Mouse (Mus musculus) small intestine, adult 10 weeks (tissue): ENCODE data around the gene Etnk2. TPM values are rescaled to one million over a fixed set of nuclear protein-coding genes. Genes with fewer than 3 reads are reported as not detected.

Experiments
- polyA plus RNA-seq: library from polyadenylated mRNA; stranded (reverse); fragments of 350-450 nt; fragmentation: Illumina TruSeq; extraction: RNeasy Lipid Tissue Mini Kit (QIAGEN cat#74804); gene quantifications from one replicate; pipeline ENCODE4 v1.2.3, GENCODE M21; 2014; ENCODE audit warnings: low replicate concordance

Gene Etnk2
- not detected for polyA plus RNA-seq

DNA sequence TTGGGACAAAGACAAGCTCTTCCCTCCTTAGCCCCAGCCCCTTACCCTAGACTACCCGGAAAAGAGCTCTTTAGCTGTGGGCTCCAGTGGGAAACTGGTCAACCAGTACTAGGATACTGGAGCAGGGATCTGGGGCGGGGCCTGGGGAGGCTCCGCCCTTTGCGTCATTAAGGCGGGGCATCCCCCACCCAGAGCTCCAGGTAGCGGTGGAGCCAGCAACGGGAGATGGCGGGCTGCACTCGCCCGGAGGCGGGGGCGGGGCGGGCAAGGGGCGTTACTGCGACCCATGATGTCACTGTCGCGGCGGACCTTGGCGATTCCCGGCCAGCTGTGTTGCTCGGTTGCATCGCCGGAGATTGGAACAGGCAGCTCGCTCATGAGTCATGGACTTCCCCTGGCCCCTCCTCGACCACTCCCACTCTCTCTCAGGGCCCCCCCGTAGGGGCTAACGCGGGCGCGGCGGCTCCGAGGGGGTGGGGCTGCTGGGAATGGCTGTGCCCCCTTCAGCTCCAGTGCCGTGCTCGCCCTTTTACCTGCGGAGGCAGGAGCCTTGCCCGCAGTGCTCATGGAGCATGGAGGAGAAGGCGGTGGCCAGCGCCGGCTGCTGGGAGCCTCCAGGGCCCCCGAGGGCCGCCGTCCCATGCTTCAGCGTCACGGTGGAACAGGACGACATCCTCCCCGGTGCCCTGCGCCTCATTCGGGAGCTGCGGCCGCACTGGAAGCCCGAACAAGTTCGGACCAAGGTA lies at the start of gene Etnk2:
TSS of gene Etnk2 (plus strand) at position 297 of the 746 bp plus-strand sequence.

GRCm38 (mm10) chr1:133321267-133321925 lies 42.0 kb upstream of the Etnk2 start, which contains the start of gene Kiss1:
Gene Kiss1, plus strand, starts transcription at chr1:133321875.

DNA sequence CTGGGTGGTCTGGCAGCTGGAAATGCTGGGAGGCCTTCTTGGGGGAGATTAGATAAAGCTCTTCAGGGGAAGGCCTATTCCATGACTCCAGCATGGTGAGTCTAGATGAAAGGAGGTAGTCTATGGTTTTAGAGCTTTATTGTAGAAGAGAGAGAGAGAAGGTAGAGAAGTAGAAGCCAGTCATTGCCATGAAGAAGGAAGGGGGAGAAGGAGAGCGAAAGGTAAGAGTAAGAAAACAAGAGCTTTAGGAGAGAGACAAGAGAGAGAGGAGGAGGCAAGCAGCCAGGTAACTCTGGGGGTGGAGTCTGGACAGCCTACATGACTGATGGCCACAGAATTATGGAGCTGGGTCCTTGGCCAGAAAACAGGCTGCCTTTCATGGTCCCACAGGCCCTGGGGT lies 13.2 kb upstream of the Etnk2 start, which contains the start of gene Ren1:
TSS of gene Ren1 (plus strand) at position 301 of the 400 bp plus-strand sequence.

GRCm38 (mm10) chr1:133423543-133424480 lies 60.4 kb downstream of the Etnk2 start, which contains the start of gene Sox13:
Gene Sox13, minus strand, starts transcription at chr1:133424377.

Other genes starting within 250 kb of the Etnk2 start
- 159 TPM for gene Ppp1r15b, start 232.4 kb upstream of the Etnk2 start, polyA plus RNA-seq
- 21.9 TPM for gene Plekha6, start 199.4 kb upstream of the Etnk2 start, polyA plus RNA-seq
- gene Golt1a, start 53.8 kb upstream of the Etnk2 start, polyA plus RNA-seq = 16.3 TPM
- not detected for gene Kiss1, start 41.7 kb upstream of the Etnk2 start, polyA plus RNA-seq
- gene Ren1, start 13.1 kb upstream of the Etnk2 start, polyA plus RNA-seq = not detected
- 1.7 TPM for gene Sox13, start 60.8 kb downstream of the Etnk2 start, polyA plus RNA-seq
- 464 TPM for gene Snrpe, start 246.7 kb downstream of the Etnk2 start, polyA plus RNA-seq